Mouse (Mus musculus) forebrain, embryonic 15.5 days (tissue): ENCODE data around the gene Gna11. TPM values are rescaled to one million over a fixed set of nuclear protein-coding genes. Genes with fewer than 3 reads are reported as not detected.

Experiments
- ATAC-seq: fragments of 200-750 bp; cut with Nextera tagmentation; replicated peaks from 2 replicates; pipeline ENCODE4 v1.8.0; 2017; ENCODE audit warnings: mild to moderate bottlenecking, moderate TSS enrichment, moderate library complexity
- H3K27ac ChIP-seq: fragments of 300-500 bp; sonication (generic); replicated peaks from 2 replicates; pipeline ENCODE4 v1.5.1; 2015; ENCODE audit warnings: mild to moderate bottlenecking, inconsistent platforms
- H3K27me3 ChIP-seq: fragments of 300-500 bp; sonication (generic); 2 replicates; pipeline ENCODE4 v1.6.1; 2015; ENCODE audit warnings: inconsistent platforms
- H3K36me3 ChIP-seq: fragments of 300-500 bp; sonication (generic); 2 replicates; pipeline ENCODE4 v1.6.1; 2015; ENCODE audit warnings: mild to moderate bottlenecking, inconsistent platforms
- H3K4me1 ChIP-seq: fragments of 300-500 bp; sonication (generic); 2 replicates; pipeline ENCODE4 v1.6.1; 2015; ENCODE audit warnings: inconsistent platforms
- H3K4me2 ChIP-seq: fragments of 300-500 bp; sonication (generic); replicated peaks from 2 replicates; pipeline ENCODE4 v1.6.1; 2015; ENCODE audit warnings: mild to moderate bottlenecking, inconsistent platforms
- H3K4me3 ChIP-seq: fragments of 300-500 bp; sonication (generic); 2 replicates; pipeline ENCODE4 v1.5.1; 2015; ENCODE audit warnings: mild to moderate bottlenecking, inconsistent platforms
- H3K9ac ChIP-seq: fragments of 300-500 bp; sonication (generic); replicated peaks from 2 replicates; pipeline ENCODE4 v1.6.1; 2015; ENCODE audit warnings: mild to moderate bottlenecking, inconsistent platforms
- H3K9me3 ChIP-seq: fragments of 300-500 bp; sonication (generic); 2 replicates; pipeline ENCODE4 v1.6.1; 2016; ENCODE audit warnings: inconsistent platforms
- WGBS: fragments of 180-500 bp; shearing (Covaris S2); methylation state at CpG from one replicate; pipeline ENCODE4 v1.1.7; 2015; ENCODE audit warnings: mixed read lengths; 5-methylcytosine and 5-hydroxymethylcytosine counted together
- polyA plus RNA-seq: library from polyadenylated mRNA; unstranded; fragments of >200 nt; fragmentation: Nextera tagmentation; extraction: Ambion mirVana; gene quantifications from 2 replicates; pipeline ENCODE4 v1.2.1, GENCODE M21; 2015

The Gna11 gene
- 99.8 and 103 TPM in 2 replicates for polyA plus RNA-seq

DNA sequence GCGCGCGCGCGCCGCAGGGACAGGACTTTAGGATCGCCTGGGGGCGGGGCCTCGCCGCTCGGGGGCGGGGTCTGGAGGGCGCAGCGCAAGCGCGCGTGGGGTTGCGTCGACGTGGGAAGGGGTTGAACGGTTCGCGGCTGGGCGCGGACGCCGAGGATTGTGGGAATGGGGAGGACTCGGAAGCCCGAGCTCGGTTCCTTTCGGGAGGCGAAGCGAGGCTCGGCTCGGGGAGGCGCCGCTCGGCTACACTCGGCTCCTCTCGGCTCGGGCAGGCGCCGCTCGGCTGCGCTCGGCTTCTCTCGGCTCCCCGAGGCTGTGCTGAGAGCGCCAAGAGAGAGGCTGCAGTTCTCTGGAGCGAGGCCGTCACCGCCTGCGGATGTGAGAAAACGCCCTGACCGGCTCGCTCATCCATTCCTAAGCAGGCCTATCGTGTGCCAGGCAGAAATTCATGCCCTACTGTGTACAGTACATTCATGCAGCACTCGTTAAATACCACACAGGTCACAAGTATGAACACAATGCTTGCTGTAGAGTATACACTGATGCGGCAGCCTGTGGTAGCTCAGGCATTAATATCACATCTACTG is at the start of gene Gna11:
Gna11 (minus strand) TSS at position 30 of the 587 bp plus-strand sequence.
- WGBS, result 1% methylated on average over 59 of the region's 59 CpGs
- ATAC-seq, result peak; percentile 98

DNA sequence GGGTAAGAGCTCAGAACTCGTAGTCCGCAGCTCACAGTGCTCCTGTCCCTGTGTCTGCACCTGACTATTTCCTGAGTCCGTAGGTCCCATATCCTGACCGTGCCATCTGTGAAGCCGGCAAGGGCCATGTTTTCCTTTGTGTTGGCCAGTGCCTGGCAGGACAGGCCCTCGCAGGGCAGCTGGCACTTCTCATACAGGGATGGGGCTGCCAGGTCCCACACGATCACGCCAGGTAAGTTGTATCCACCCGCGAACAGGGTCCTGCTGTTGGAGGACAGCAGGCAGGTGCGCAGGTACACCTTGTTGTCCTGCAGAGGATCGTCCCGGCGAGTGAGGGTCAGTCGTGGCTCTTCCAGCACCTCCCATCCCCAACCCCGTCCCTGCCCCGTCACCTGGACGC is 48.9 kb upstream of the Gna11 start:
- Histone ChIP-seq H3K4me3 (no peak overlapping the region), H3K4me2 (no peak overlapping the region), H3K27me3 (peaks cover 34% of the 10 kb centered on the region), H3K9ac (no peak overlapping the region), H3K4me1 (peaks cover 29% of the 10 kb centered on the region), H3K27ac (no peak overlapping the region), H3K9me3 (no peaks in the 10 kb centered on the region), H3K36me3 (no peaks in the 10 kb centered on the region)
- ATAC-seq, result no peak
- 73% methylated on average over 18 of the region's 18 CpGs for WGBS

More for the DNA sequence above, at the start of gene Gna11:
- no peaks in the 10 kb centered on the region for H3K9me3 ChIP-seq
- peak within 1 kb of the TSS; percentile 92 for H3K27ac ChIP-seq
- no peaks in the 10 kb centered on the region for H3K27me3 ChIP-seq
- H3K4me2 ChIP-seq, result peak within 1 kb of the TSS; percentile 96
- peak within 1 kb of the TSS; percentile 96 for H3K4me3 ChIP-seq
- peak within 1 kb of the TSS; percentile 93 for H3K9ac ChIP-seq
- no peaks in the 10 kb centered on the region for H3K36me3 ChIP-seq
- peaks cover 38% of the 10 kb centered on the region for H3K4me1 ChIP-seq

DNA sequence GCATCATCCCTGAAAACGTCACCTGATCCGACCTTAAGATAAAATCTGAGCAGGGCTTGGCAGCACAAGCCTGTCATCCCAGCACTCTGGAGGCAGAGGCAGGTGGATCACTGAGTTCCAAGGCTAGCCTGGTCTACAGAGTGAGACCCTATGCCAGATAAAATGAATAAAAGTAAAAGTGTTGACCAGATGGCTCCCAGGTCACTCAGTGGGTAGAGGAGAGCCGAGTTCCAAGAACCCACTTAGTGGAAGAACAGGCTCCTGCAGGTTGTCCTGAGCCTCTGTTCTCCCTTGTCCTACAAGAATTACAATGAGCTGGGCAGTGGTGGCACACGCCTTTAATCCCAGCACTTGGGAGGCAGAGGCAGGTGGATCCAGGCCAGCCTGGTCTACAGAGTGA is 48.2 kb upstream of the Gna11 start:
- H3K4me3 ChIP-seq, result no peak overlapping the region
- no peak overlapping the region for H3K4me2 ChIP-seq
- ATAC-seq, result no peak
- H3K9ac ChIP-seq, result no peak overlapping the region
- H3K36me3 ChIP-seq, result peaks cover 2% of the 10 kb centered on the region; the same call in 1 of the 2 replicates
- H3K9me3 ChIP-seq, result no peaks in the 10 kb centered on the region
- H3K27ac ChIP-seq, result no peak overlapping the region
- H3K4me1 ChIP-seq, result peaks cover 29% of the 10 kb centered on the region
- H3K27me3 ChIP-seq, result peaks cover 34% of the 10 kb centered on the region
- WGBS, result 73% methylated on average over 4 of the region's 4 CpGs

DNA sequence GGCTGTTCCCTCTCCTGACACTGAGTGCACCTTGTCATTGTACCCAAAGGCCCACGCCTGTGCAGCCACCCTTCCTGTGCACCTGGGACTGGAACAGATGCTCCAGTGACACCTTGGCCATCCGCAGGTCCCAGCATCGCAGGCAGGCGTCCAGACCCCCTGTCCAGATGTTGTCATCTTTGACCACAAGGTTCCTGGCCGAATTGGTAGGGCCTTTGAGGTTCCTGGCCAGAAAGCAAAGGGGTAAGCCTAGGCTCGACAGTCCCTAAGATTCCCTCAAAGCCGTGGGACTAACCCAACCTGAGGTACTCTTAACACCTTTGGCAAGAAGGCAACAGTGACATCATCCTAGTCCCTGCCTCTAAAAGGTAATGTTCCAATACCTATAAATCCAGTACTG is 47.6 kb upstream of the Gna11 start:
- WGBS, result 87% methylated on average over 7 of the region's 7 CpGs
- Histone ChIP-seq H3K36me3 (peaks cover 2% of the 10 kb centered on the region; the same call in 1 of the 2 replicates), H3K27me3 (peaks cover 28% of the 10 kb centered on the region)

DNA sequence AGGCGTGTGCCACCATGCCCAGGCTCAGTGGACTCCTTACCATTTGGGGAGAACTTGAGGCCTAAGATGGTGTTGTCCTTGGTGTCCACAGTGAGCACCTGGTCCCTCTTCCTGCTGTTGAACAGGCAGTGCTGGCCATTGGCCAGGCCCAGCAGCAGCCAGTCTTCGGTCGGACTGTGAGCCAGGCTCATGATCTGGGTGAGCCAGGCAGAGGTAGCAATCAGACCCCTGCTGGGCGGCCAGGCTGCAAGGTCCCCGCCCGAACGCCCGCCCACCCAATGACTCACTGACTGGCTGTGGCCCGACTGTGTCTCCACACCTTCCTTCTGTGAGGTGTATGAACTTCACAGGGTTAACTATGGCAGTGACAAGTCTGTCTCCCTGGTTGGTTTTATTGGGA is 46.9 kb upstream of the Gna11 start:
- ATAC-seq, result no peak
- H3K36me3 ChIP-seq, result peaks cover 2% of the 10 kb centered on the region; the same call in 1 of the 2 replicates
- 66% methylated on average over 9 of the region's 9 CpGs for WGBS
- H3K4me2 ChIP-seq, result no peak overlapping the region
- H3K4me1 ChIP-seq, result peaks cover 17% of the 10 kb centered on the region
- H3K9me3 ChIP-seq, result no peaks in the 10 kb centered on the region
- no peak overlapping the region for H3K9ac ChIP-seq
- H3K27ac ChIP-seq, result no peak overlapping the region
- peaks cover 28% of the 10 kb centered on the region for H3K27me3 ChIP-seq
- no peak overlapping the region for H3K4me3 ChIP-seq

More for the DNA sequence above, 47.6 kb upstream of the Gna11 start:
- no peak overlapping the region for H3K4me3 ChIP-seq
- H3K4me2 ChIP-seq, result no peak overlapping the region
- H3K9me3 ChIP-seq, result no peaks in the 10 kb centered on the region
- no peak for ATAC-seq
- no peak overlapping the region for H3K27ac ChIP-seq
- H3K4me1 ChIP-seq, result peaks cover 25% of the 10 kb centered on the region
- H3K9ac ChIP-seq, result no peak overlapping the region

DNA sequence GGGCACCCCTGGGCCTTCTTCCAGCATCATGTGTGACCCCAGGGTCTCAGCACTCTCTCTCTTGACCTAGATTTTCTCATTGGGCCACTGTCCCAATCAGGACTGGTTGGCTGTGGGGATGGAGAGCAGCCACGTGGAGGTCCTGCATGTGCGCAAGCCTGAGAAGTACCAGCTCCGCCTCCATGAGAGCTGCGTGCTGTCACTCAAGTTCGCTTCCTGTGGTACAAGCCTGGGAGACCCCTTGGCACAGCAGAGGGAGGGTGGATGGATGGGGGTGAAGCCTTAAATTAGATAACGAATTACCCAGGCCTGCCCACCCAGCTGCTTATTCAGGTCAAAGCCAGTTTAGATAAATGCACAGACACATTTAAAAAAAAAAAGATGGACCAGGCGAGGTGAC is 43.7 kb upstream of the Gna11 start:
- Histone ChIP-seq H3K4me3 (no peak overlapping the region), H3K27ac (no peak overlapping the region), H3K27me3 (peaks cover 4% of the 10 kb centered on the region; the same call in 1 of the 2 replicates), H3K4me1 (no peaks in the 10 kb centered on the region), H3K9me3 (no peaks in the 10 kb centered on the region), H3K4me2 (no peak overlapping the region), H3K9ac (no peak overlapping the region), H3K36me3 (peaks cover 2% of the 10 kb centered on the region; the same call in 1 of the 2 replicates)
- ATAC-seq, result no peak
- WGBS, result 55% methylated on average over 7 of the region's 7 CpGs

DNA sequence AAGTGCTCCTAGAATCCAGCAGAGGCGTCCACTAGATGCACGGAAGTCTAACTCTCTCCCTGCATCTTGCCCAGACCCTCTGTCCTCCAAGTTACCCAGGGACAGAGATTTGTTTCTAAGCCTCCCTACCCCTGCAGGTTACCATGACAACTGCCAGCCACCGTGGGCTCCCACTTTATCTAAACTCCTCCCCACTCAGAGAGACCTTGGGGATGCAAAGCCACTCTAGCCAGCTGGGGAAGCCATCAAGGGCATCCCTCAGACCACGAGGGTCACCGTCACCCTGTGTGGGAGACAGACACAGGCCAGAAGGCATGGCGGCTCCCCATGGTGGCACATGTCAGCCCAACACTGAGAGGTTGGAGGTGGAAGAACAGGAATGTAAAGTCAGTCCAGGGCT is 38.4 kb upstream of the Gna11 start:
- Histone ChIP-seq H3K27me3 (peaks cover 16% of the 10 kb centered on the region; the same call in 1 of the 2 replicates), H3K4me2 (no peak overlapping the region), H3K9me3 (no peaks in the 10 kb centered on the region), H3K9ac (no peak overlapping the region), H3K4me3 (no peak overlapping the region), H3K27ac (no peak overlapping the region), H3K4me1 (no peaks in the 10 kb centered on the region), H3K36me3 (no peaks in the 10 kb centered on the region; the same call in 1 of the 2 replicates)
- 56% methylated on average over 6 of the region's 6 CpGs for WGBS
- ATAC-seq, result no peak

DNA sequence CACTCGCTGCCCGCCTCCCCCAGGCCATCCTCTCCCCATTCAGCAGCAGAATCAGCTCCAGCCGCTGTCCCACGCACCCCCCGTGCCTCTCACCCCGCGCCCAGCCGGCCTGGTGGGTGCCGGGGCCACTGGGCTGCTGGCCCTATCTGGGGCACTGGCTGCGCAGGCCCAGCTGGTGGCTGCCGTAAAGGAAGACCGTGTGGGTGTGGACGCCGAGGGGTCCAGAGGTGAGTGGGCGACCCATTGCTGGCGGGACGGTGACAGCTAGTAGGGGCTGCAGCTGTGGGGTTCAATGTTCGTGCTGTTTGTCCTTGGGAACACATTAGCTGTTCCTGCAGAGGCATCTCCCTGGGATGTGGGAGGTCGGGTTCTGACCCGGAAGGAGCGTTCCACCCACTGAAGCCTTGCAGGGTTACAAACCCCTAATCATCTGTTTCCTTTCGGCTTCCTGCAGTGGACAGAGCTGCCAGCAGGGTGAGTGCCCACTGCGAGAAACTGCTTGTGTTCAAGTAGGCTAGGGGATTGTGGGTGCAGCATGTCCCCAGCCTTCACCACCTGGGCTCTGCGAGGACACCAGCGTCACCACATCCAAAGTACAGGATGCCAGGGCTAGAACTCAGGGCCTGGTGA is 35.6 kb upstream of the Gna11 start:
- ATAC-seq, result no peak
- Histone ChIP-seq H3K9me3 (no peaks in the 10 kb centered on the region), H3K9ac (no peak overlapping the region), H3K4me3 (no peak overlapping the region), H3K4me1 (peaks cover 8% of the 10 kb centered on the region), H3K27me3 (peaks cover 34% of the 10 kb centered on the region), H3K36me3 (no peaks in the 10 kb centered on the region), H3K4me2 (no peak overlapping the region), H3K27ac (no peak overlapping the region)
- 63% methylated on average over 25 of the region's 25 CpGs for WGBS

DNA sequence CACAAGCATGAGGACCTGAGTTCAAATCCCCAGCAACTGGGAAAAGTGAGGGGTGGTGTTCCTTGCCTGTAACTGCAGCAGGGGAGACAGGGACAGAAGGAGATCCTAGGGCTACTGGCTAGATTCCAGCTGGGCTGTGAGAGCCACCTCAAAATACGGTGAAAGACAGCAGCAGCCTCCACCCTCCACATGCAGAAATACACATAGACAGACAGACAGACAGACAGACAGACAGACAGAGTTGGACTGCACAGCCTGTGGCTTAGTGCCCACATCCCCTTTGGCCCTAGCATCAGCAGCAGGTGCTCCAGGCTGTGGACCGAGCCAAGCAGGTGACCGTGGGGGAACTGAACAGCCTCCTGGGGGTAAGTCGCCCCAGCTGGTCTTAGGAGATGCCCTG is 35.0 kb upstream of the Gna11 start:
- no peak for ATAC-seq
- peaks cover 14% of the 10 kb centered on the region for H3K4me1 ChIP-seq
- H3K36me3 ChIP-seq, result no peaks in the 10 kb centered on the region
- no peak overlapping the region for H3K4me3 ChIP-seq
- no peak overlapping the region for H3K9ac ChIP-seq
- H3K27ac ChIP-seq, result no peak overlapping the region
- H3K4me2 ChIP-seq, result no peak overlapping the region
- 53% methylated on average over 4 of the region's 4 CpGs for WGBS
- peaks cover 34% of the 10 kb centered on the region for H3K27me3 ChIP-seq
- no peaks in the 10 kb centered on the region for H3K9me3 ChIP-seq

DNA sequence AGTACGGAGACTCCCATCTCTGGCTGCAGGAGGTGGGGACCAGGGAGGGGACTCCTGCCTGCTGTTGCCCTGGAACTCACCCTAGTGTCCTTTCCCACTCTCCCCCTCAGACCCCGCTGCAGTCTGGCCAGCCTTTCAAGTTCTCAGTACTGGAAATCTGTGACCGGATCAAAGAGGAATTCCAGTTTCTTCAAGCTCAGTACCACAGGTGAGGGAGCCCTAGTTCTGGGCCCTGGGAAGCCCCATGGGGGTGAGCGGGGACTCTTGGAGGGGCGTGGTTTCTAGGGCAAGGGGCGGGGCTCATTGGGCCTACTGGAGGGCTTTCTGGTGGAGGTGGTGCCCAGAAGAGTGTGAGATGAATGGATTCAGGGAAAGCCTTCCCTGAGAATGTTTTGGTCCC is 30.7 kb upstream of the Gna11 start:
- Histone ChIP-seq H3K9me3 (no peaks in the 10 kb centered on the region), H3K36me3 (no peaks in the 10 kb centered on the region), H3K4me2 (peak overlapping the region; percentile 72), H3K9ac (peak overlapping the region; percentile 68), H3K27me3 (peaks cover 51% of the 10 kb centered on the region), H3K4me3 (peak overlapping the region; percentile 64), H3K27ac (no peak overlapping the region), H3K4me1 (peaks cover 48% of the 10 kb centered on the region)
- 2% methylated on average over 6 of the region's 6 CpGs for WGBS
- no peak for ATAC-seq

DNA sequence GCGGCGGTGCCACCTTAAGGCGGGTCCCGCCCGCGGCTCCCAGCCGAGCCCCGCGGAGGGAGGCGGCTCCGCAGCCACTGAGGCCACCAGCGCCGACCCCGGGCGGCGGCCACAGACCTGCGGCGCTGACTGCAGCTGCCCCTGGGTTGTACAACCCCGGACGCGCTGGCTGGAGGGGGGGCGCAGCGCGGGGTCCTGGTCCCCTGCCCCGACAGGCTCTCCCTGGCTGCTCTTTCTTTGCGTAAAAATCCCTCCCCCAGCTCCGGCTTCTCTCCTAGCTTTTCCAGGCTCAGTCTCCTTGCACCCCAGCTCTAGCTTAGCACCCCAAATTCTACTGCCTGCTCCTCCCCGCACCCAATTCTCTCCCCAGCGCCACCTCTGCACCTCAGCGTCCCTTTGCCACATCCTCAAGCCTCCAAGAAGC is 30.2 kb upstream of the Gna11 start:
- WGBS, result under 1% methylated on average over 30 of the region's 30 CpGs

More for the DNA sequence above, 30.2 kb upstream of the Gna11 start:
- H3K9ac ChIP-seq, result peak overlapping the region; percentile 68
- H3K4me1 ChIP-seq, result peaks cover 53% of the 10 kb centered on the region
- peak overlapping the region; percentile 64 for H3K4me3 ChIP-seq
- H3K27ac ChIP-seq, result peak overlapping the region; percentile 17; the same call in 1 of the 2 replicates
- H3K27me3 ChIP-seq, result peaks cover 50% of the 10 kb centered on the region
- H3K4me2 ChIP-seq, result peak overlapping the region; percentile 72
- no peak for ATAC-seq
- H3K36me3 ChIP-seq, result no peaks in the 10 kb centered on the region
- H3K9me3 ChIP-seq, result no peaks in the 10 kb centered on the region
